Mouse (Mus musculus): Measurements from ENCODE around the gene Klhdc7a. TPM values are rescaled to one million over a fixed set of nuclear protein-coding genes. Genes with fewer than 3 reads are reported as not detected.

The Klhdc7a gene
- polyA plus RNA-seq, 1 experiment from 2014 or later: 0.68 TPM

GRCm38 (mm10) chr4:139948591-139948990 is 19.2 kb downstream of the Klhdc7a start:
- H3K9ac ChIP-seq (ENCODE audit: low read depth, low read length): no peak overlapping the region
- peak; percentile 87 for ATAC-seq

GRCm38 (mm10) chr4:139947341-139947740 is 20.5 kb downstream of the Klhdc7a start:
- Histone ChIP-seq H3K9ac (ENCODE audit: low read depth, low read length) (no peak overlapping the region), H3K4me2 (ENCODE audit: low read length) (no peak overlapping the region), H3K36me3 (ENCODE audit: control insufficient read depth, insufficient read depth, low read length) (no peaks in the 10 kb centered on the region), H3K9me3 (ENCODE audit: control insufficient read depth, low read length) (0 out of 2 replicates have a peak, but pooled peaks cover 4% of the 10 kb centered on the region), H3K27me3 (replicated peaks; ENCODE audit: control insufficient read depth, insufficient read depth, low read length) (no peaks in the 10 kb centered on the region), H3K27ac (ENCODE audit: low read depth, low read length) (no peak overlapping the region), H3K4me1 (ENCODE audit: control insufficient read depth, insufficient read depth, low read depth, low read length) (peaks cover 16% of the 10 kb centered on the region), H3K4me3 (ENCODE audit: low read length) (no peak overlapping the region)
- WGBS: 85% methylated on average over 2 of the region's 2 CpGs
- no peak for ATAC-seq

More at GRCm38 (mm10) chr4:139948591-139948990, 19.2 kb downstream of the Klhdc7a start:
- Histone ChIP-seq H3K4me3 (ENCODE audit: low read length) (no peak overlapping the region), H3K27ac (ENCODE audit: low read depth, low read length) (no peak overlapping the region), H3K4me2 (ENCODE audit: low read length) (no peak overlapping the region), H3K27me3 (replicated peaks; ENCODE audit: control insufficient read depth, insufficient read depth, low read length) (no peaks in the 10 kb centered on the region), H3K4me1 (ENCODE audit: control insufficient read depth, insufficient read depth, low read depth, low read length) (peaks cover 16% of the 10 kb centered on the region), H3K9me3 (ENCODE audit: control insufficient read depth, low read length) (peaks cover 4% of the 10 kb centered on the region; the same call in 1 of the 2 replicates), H3K36me3 (ENCODE audit: control insufficient read depth, insufficient read depth, low read length) (no peaks in the 10 kb centered on the region)
- WGBS: 5% methylated on average over 7 of the region's 7 CpGs

DNA sequence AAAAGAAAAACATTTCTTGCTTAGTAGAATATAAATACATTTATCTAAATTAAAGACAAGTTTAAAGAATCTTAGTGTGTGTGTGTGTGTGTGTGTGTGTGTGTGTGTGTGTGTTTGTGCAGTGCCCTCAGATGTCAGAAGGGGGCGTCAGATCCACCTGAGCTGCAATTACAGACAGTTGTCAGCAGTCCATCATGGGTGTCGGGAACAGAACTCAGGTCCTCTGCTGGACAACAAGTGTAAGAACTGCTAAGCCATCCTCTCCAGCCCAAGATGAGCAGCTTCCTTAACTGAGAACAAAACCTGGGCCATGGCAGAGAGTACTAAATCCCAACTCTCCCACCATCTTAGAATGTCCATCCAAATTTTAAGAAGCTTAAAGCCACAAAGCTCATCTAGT is 26.0 kb downstream of the Klhdc7a start:
- Histone ChIP-seq H3K36me3 (ENCODE audit: control insufficient read depth, insufficient read depth, low read length) (no peaks in the 10 kb centered on the region), H3K4me2 (ENCODE audit: low read length) (no peak overlapping the region), H3K27ac (ENCODE audit: low read depth, low read length) (no peak overlapping the region), H3K4me1 (ENCODE audit: control insufficient read depth, insufficient read depth, low read depth, low read length) (no peaks in the 10 kb centered on the region), H3K9me3 (ENCODE audit: control insufficient read depth, low read length) (0 out of 2 replicates have a peak, but pooled peaks cover 4% of the 10 kb centered on the region), H3K9ac (ENCODE audit: low read depth, low read length) (no peak overlapping the region), H3K27me3 (replicated peaks; ENCODE audit: control insufficient read depth, insufficient read depth, low read length) (no peaks in the 10 kb centered on the region), H3K4me3 (ENCODE audit: low read length) (no peak overlapping the region)
- 89% methylated on average over 2 of the region's 2 CpGs for WGBS
- no peak for ATAC-seq

- 79% methylated on average over 3 of the region's 3 CpGs for WGBS
- Histone ChIP-seq H3K4me1 (ENCODE audit: control insufficient read depth, insufficient read depth, low read depth, low read length) (peaks cover 16% of the 10 kb centered on the region), H3K27ac (ENCODE audit: low read depth, low read length) (no peak overlapping the region), H3K36me3 (ENCODE audit: control insufficient read depth, insufficient read depth, low read length) (no peaks in the 10 kb centered on the region), H3K9ac (ENCODE audit: low read depth, low read length) (no peak overlapping the region), H3K4me3 (ENCODE audit: low read length) (no peak overlapping the region), H3K4me2 (ENCODE audit: low read length) (no peak overlapping the region), H3K27me3 (replicated peaks; ENCODE audit: control insufficient read depth, insufficient read depth, low read length) (no peaks in the 10 kb centered on the region), H3K9me3 (ENCODE audit: control insufficient read depth, low read length) (no peaks in the 10 kb centered on the region)
- no peak for ATAC-seq
Measured at GRCm38 (mm10) chr4:139935557-139935956, 32.3 kb downstream of the Klhdc7a start.

DNA sequence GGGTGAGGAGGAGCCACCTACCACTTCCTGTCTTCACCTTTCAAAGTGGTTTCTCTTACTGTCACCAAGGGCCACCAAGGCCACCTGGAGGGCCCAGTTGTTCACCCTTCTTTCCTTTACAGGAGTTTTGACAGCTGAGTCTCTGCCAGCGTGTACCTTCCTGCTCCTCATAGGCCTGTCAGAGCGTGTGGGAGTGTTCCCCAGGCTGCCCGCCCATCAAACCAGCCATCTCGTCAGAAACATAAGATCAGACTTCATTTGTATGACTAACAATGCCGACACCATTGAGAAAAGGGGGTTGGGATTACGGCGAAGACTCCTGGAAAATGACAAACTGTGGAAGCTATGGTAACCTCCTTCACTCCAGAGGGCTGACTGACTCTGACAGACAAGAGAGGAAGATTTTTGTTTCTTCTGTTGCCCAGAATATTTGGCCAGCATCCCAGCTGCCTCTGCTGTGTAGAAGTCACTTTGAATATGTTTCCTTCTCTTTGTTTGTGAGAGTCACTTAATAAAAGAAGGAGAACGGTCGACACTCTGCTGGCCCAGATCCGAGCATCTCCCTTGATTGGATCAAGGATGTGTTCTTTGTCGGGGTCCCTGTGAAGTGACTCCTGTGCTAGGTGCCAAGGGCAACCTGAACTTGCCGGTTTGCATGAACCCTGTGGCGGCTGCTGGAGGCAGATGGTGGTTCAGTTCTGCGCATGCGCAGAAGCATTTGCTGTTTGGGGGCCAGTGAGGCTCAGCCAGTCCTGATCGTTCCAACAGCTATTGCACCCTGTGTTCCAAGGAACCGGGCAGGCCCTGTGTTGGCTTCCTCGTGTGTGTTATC is 34.6 kb downstream of the Klhdc7a start:
- no peak overlapping the region for H3K4me2 ChIP-seq (ENCODE audit: low read length)
- no peak overlapping the region for H3K4me3 ChIP-seq (ENCODE audit: low read length)
- ATAC-seq: peak; percentile 69; the same call in 1 of the 2 replicates
- WGBS: 48% methylated on average over 18 of the region's 18 CpGs
- H3K36me3 ChIP-seq (ENCODE audit: control insufficient read depth, insufficient read depth, low read length): no peaks in the 10 kb centered on the region
- H3K27ac ChIP-seq (ENCODE audit: low read depth, low read length): peak overlapping the region; percentile 76
- no peaks in the 10 kb centered on the region for H3K9me3 ChIP-seq (ENCODE audit: control insufficient read depth, low read length)
- no peak overlapping the region for H3K9ac ChIP-seq (ENCODE audit: low read depth, low read length)
- H3K4me1 ChIP-seq (ENCODE audit: control insufficient read depth, insufficient read depth, low read depth, low read length): peaks cover 16% of the 10 kb centered on the region
- peaks cover 2% of the 10 kb centered on the region; the same call in 1 of the 2 replicates for H3K27me3 ChIP-seq (replicated peaks; ENCODE audit: control insufficient read depth, insufficient read depth, low read length)

- peaks cover 17% of the 10 kb centered on the region for H3K4me1 ChIP-seq (ENCODE audit: control insufficient read depth, insufficient read depth, low read depth, low read length)
- peak overlapping the region; percentile 35 for H3K9ac ChIP-seq (ENCODE audit: low read depth, low read length)
- WGBS: 20% methylated on average over 12 of the region's 12 CpGs
- H3K27ac ChIP-seq (ENCODE audit: low read depth, low read length): peak overlapping the region; percentile 46
- peaks cover 2% of the 10 kb centered on the region; the same call in 1 of the 2 replicates for H3K27me3 ChIP-seq (replicated peaks; ENCODE audit: control insufficient read depth, insufficient read depth, low read length)
- H3K9me3 ChIP-seq (ENCODE audit: control insufficient read depth, low read length): no peaks in the 10 kb centered on the region
- H3K4me3 ChIP-seq (ENCODE audit: low read length): no peak overlapping the region
- no peaks in the 10 kb centered on the region for H3K36me3 ChIP-seq (ENCODE audit: control insufficient read depth, insufficient read depth, low read length)
- H3K4me2 ChIP-seq (ENCODE audit: low read length): peak overlapping the region; percentile 11
- ATAC-seq: no peak
Measured at GRCm38 (mm10) chr4:139931790-139932510, 35.9 kb downstream of the Klhdc7a start.

GRCm38 (mm10) chr4:139930885-139931284 is 36.9 kb downstream of the Klhdc7a start:
- Histone ChIP-seq H3K4me3 (ENCODE audit: low read length) (no peak overlapping the region), H3K4me1 (ENCODE audit: control insufficient read depth, insufficient read depth, low read depth, low read length) (peaks cover 27% of the 10 kb centered on the region), H3K4me2 (ENCODE audit: low read length) (no peak overlapping the region), H3K27me3 (replicated peaks; ENCODE audit: control insufficient read depth, insufficient read depth, low read length) (peaks cover 2% of the 10 kb centered on the region; the same call in 1 of the 2 replicates), H3K9me3 (ENCODE audit: control insufficient read depth, low read length) (no peaks in the 10 kb centered on the region), H3K27ac (ENCODE audit: low read depth, low read length) (no peak overlapping the region), H3K9ac (ENCODE audit: low read depth, low read length) (no peak overlapping the region; the same call in 1 of the 2 replicates), H3K36me3 (ENCODE audit: control insufficient read depth, insufficient read depth, low read length) (no peaks in the 10 kb centered on the region)
- ATAC-seq: no peak
- WGBS: 45% methylated on average over 7 of the region's 7 CpGs

GRCm38 (mm10) chr4:139926161-139926561 is 41.7 kb downstream of the Klhdc7a start:
- Histone ChIP-seq H3K9ac (ENCODE audit: low read depth, low read length) (peak overlapping the region; percentile 50; the same call in 1 of the 2 replicates), H3K36me3 (ENCODE audit: control insufficient read depth, insufficient read depth, low read length) (no peaks in the 10 kb centered on the region), H3K27ac (ENCODE audit: low read depth, low read length) (peak overlapping the region; percentile 62), H3K4me2 (ENCODE audit: low read length) (peak overlapping the region; percentile 54), H3K4me1 (ENCODE audit: control insufficient read depth, insufficient read depth, low read depth, low read length) (peaks cover 23% of the 10 kb centered on the region), H3K4me3 (ENCODE audit: low read length) (peak overlapping the region; percentile 31), H3K9me3 (ENCODE audit: control insufficient read depth, low read length) (no peaks in the 10 kb centered on the region), H3K27me3 (replicated peaks; ENCODE audit: control insufficient read depth, insufficient read depth, low read length) (peaks cover 2% of the 10 kb centered on the region; the same call in 1 of the 2 replicates)
- peak; percentile 54; the same call in 1 of the 2 replicates for ATAC-seq
- WGBS: 2% methylated on average over 11 of the region's 11 CpGs

Measured in hindbrain, embryonic 16.5 days (tissue).